Mouse (Mus musculus): ENCODE measurements around the gene Zfp982. TPM values are rescaled to one million over a fixed set of nuclear protein-coding genes. Genes with fewer than 3 reads are reported as not detected.
"Not testable (repeated sequence)": the region's sequence is repeated elsewhere in the genome, so short reads cannot be mapped to it uniquely, and the experiment has no call there.

The Zfp982 gene
- total RNA-seq (2021) = 1 to 10 TPM; 3.0 TPM
- long read RNA-seq, experiment 1, partial matches to known transcripts = 0 of 1 reads
- long read RNA-seq, experiment 1, other reads (novel, unspliced or antisense) = 1 of 1 reads
- long read RNA-seq, experiment 2, partial matches to known transcripts = 0 of 2 reads
- long read RNA-seq, experiment 2, other reads (novel, unspliced or antisense) = 2 of 2 reads

DNA sequence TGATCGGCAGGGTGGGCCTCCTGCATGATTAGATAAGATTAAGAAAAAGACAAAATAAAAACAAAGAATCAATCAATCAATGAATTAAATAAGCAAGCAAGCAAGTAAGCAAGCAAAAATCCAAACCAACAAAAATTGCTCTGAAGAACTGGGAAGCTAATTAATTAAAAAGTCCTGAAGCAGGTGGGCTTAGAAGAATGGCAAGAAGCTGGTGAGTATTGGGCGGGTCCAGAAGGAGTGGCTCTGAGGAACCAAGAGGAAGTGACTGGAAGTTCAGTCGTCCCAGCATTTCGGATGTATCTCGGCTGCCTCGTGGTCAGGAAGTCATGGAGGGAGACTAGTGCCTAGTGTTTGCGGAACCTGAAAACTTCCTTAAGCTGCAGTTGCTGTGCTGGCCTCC is at the start of gene Zfp982:
Zfp982 (plus strand) TSS at position 301 of the 400 bp plus-strand sequence.
- DNase-seq (ENCODE audit: low spot score in 2 of 2); intact Hi-C loops (cut with DNase I): not testable (repeated sequence)

DNA sequence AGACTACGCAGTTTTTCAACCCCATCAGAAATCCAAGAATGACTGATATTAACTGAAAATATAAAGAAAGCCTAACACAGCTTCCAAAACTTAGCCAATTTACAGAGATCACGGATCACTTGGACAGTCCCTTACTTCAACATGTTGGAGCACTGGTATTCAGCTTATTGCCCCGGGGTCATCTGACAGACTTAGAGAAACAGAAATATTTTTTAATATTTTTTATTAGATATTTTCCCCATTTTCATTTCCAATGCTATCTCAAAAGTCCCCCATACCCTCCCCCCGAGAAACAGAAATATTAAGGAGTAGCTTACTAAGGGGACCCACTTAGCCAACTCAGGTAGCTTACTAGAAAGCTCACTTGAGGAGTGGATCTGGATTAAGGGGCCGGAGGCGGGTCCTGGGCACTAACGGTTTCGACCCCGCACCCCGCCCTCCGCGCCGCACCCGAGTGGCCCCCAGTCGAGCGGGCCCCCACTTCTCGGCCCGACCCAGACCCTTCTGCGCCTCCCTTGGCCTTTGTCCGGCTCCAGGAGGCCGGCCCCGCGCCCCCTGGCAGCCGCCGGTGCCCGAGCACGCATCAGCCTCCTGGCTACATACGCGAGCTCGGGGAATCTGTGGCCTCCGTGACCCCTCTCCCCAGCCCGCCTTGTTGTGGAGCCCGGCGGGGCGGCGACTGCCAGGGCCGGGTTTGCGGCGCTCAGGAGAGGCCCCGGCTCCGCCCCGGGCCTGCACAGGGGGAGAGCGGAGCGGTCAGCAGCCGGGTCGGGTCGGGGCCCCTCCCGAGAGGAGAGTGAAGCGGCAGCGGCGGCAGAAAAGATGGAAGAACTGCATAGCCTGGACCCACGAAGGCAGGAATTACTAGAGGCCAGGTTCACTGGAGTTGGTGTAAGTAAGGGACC is 49.3 kb upstream of the Zfp982 start:
- DNase-seq (ENCODE audit: low spot score in 2 of 2); intact Hi-C loops (cut with DNase I): not testable (repeated sequence)

DNA sequence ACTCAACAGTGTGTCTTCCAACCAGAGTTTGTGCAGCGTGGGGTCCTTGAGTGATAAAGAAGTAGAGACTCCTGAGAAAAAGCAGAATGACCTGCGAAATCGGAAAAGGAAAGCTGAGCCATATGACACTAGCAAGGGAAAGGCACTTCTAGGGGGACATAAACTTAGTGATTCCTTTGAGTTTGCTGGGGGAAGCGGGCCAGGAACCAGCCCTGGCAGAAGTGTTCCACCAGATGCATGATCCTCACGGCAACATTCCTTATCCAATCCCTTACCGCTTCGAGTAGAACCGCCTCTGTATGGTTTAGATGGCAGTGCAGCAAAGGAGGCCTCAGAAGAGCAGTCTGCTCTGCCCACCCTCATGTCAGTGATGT is 48.7 kb upstream of the Zfp982 start:
- intact Hi-C loops (cut with DNase I); DNase-seq (ENCODE audit: low spot score in 2 of 2): not testable (repeated sequence)

DNA sequence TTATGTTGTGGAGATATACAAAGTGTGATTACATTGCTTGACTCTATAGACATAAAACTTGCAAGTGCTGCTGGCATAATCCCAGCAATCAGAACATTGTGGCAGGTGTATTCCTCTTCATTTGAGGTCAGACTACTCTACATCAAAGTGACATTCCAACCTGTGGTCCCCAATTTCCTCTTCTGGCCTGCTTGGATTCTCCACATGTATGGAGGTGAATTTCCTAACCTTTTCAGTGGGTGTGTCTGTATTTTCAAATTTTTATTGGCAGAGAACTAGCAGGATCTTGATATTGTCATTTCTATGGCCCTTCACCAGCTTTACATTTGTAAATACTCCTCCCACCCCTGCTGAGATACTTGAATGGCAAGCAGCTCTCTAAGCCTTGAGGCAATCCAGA is 46.8 kb upstream of the Zfp982 start:
- DNase-seq (ENCODE audit: low spot score in 2 of 2); intact Hi-C loops (cut with DNase I): not testable (repeated sequence)

DNA sequence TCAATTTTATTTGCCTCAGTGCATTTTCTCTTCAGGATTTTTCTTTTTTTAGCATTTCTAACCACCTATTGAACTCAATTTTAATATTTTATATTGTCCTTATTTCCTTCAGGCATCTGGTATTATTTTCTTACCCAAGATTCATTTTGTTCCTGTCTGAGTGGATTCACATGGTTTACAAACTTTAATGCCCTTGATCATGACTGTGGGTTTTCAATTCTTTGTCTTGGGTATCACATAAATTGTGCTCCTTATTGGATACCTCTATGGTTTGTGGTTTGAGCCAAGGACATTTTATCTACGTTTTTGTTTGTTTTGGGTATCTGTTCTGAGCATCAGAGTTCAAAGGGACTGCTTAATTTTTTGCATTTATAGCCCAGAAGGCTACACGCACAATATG is 43.9 kb upstream of the Zfp982 start:
- DNase-seq (ENCODE audit: low spot score in 2 of 2) = no peak
- intact Hi-C loops (cut with DNase I) = no loop called here

DNA sequence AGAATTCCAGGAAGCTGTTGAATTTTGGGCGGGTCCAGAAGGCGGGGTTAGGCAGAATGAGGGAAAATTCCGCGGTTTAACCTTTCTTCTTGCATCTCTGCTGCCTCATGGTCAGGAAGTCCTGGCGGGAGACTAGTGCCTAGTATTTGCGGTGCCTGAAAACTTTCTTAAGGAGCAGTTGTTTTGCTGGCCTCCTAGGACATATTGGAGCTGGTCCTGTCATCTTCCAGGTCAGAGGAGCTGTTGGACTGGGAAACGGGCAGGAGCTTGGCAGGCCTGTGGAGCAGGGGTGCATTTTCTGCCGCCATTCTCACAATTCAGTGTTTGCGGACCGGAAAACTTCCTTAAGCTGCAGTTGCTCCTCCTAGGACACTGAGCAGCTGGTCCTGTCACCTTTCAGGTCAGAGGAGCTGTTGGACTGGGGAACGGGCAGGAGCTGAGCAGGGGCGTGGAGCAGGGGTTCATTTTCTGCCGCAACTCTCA is 43.1 kb upstream of the Zfp982 start:
- no peak for DNase-seq (ENCODE audit: low spot score in 2 of 2)
- intact Hi-C loops (cut with DNase I) = no loop called here

DNA sequence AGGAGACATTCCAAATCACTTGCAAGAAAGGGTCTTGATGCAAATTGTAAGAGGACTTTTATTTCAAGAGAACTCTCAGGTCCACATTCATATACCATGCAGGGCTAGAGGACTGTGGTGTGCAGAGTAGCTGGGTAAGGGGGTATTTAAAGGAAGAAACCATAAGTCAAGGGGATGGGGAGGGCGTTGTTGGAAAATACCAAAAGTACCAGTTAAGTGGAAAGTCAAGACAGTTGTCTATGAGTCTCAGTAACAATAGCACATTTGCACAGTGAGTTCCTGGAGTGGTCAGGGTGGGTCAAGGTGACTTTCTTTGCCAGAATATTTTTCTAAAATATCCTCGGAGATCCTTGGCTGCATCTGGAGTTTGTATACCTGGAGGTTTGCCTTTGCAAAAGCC is 42.2 kb upstream of the Zfp982 start:
- intact Hi-C loops (cut with DNase I); DNase-seq (ENCODE audit: low spot score in 2 of 2): not testable (repeated sequence)

DNA sequence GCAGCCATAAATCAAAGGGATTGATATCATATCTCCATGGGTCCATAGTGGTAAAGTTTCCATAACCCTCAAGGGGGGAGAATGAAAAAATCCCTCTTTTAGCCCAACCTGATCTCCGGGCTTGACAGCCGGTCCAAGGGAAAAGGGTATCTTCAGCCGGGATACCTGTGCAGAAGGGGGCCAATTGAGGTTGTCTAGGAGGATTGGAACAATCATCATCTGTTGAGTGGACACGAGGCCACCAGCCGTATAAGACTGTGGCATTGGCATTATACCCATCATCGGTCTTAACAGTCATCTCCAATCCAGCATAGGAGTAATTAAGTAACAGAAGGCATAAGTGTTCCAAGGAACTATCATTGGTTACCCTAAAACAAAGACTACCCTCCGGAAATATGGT is 25.0 kb upstream of the Zfp982 start:
- intact Hi-C loops (cut with DNase I); DNase-seq (ENCODE audit: low spot score in 2 of 2): not testable (repeated sequence)

DNA sequence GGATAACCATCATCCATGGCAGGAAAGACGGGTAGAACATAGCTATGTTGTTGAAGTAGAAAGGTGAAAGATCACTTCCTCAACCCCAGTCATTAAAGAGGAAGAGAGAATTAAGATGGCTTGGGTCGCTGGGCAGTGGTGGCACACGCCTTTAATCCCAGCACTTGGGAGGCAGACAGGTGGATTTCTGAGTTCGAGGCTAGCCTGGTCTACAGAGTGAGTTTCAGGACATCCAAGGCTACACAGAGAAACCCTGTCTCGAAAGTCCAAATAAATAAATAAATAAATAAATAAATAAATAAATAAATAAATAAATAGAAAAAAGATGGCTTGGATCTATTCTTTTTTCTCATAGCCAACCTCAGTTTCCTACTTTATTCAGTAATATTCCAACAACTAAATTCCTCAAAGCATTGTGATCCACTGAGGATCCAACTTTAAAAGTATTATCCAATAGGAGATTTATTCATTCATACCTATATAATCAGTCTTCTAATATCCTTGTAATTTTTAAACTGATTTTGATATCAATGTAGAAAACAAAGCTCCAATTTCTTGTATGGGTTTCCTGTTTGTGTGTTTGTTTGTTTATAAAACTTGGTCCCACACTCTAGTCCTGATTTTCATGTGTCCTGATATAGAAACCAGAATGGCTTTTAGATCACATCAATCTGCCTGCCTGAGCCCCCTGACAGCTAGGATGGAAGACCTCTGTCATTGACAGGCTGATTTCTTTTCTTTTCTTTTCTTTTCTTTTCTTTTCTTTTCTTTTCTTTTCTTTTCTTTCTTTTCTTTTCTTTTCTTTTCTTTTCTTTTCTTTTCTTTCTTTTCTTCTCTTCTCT is 6.8 kb downstream of the Zfp982 start:
- not testable (repeated sequence) for DNase-seq (ENCODE audit: low spot score in 2 of 2)
- intact Hi-C loops (cut with DNase I) = loop anchor here (5.0 kb wide), 1 partner anchor 1972 kb away; no protein-coding TSS in a partner anchor

DNA sequence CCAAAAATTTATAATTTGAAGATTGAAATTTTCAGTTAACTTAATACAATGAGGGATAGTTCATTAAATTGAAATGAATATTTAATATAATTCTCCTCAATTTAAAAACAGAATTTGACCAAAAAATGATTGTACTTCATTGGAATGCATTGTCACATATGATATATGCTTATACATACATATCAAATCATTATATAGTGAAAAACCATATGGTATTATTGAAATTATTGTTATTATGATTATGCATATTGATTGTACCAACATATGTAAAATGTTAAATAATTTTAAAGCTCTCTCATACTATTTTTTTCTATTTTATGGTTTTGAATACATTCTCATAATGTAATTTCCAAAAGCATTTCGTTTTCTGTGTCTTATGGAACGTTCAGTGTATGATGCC is 17.0 kb downstream of the Zfp982 start:
- intact Hi-C loops (cut with DNase I) = no loop called here
- DNase-seq (ENCODE audit: low spot score in 2 of 2) = no peak

DNA sequence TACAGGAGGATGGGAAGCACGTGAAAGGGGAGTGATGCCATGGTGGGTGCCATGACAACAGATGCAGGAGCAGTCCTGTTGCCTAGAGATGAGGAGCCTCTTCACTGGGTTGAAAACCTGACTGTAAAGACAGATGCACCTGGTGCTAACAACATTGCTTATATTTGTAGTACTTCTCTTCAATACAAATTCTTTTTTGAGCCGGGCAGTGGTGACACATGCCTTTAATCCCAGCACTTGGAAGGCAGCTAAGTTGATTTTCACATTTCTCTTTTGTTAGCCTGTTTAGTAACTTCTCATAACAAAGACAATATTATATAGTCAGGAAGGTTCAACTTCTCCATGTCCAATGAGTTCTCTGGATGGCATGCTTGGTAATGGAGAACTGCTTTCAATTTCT is 26.8 kb downstream of the Zfp982 start:
- intact Hi-C loops (cut with DNase I) = no loop called here
- no peak for DNase-seq (ENCODE audit: low spot score in 2 of 2)

DNA sequence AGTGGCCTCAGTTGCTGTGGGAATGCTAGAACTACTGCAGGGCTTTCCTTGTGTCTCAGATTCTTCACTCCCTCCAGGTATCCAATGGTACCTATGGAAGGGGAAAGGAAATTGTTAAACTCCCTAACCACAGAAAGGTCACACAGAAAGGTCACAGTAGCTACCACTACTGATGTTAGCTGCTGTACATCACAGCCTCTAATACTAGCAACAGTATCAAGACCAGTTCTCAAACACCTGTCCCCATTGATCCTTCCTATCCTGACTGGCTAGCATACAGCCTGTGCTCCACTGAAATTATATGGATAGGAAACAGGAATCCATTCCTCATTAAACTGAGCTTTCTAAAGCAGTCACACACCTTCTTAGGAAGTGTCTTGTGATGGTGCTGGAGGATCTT is 27.9 kb downstream of the Zfp982 start:
- intact Hi-C loops (cut with DNase I) = loop anchor here (5.0 kb wide), 1 partner anchor 67 kb away; no protein-coding TSS in a partner anchor
- no peak for DNase-seq (ENCODE audit: low spot score in 2 of 2)

DNA sequence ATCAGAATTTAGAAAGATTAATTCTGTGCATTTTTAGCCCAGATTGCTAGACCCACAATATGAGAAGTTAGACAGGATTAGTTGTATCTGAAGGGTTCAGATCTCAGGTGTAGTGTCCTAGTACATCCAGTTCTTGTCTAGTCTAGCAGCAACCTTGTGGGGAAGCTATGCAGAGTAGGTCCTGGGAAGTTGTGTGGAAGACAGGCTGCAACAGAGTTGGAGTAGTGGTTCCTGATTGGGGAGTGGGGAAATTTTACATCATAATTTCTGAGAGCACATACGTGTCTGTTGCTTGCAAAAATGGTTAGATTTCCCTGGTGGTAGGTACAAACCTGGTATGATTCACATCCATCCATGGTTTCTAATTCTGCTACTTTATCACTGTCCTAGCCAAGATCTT is 32.9 kb downstream of the Zfp982 start:
- no peak for DNase-seq (ENCODE audit: low spot score in 2 of 2)
- intact Hi-C loops (cut with DNase I) = no loop called here

DNA sequence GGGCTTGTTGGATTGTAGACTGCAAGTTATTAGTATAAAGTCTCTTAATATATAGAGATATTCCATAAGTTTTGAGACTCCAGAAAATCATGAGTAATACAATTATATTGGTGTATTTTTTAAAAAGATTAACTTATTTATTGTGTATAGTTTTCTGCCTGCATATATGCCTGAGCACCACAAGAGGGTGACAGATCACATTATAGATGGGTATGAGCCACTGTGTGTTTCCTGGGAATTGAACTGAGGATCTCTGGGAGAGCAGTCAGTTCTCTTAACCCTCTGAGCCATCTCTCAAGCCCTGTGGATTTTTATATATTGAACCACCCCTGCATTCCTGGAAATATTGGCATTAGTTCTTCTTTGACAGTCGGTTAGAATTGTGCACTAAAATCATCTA is 38.1 kb downstream of the Zfp982 start:
- intact Hi-C loops (cut with DNase I) = no loop called here
- no peak for DNase-seq (ENCODE audit: low spot score in 2 of 2)

DNA sequence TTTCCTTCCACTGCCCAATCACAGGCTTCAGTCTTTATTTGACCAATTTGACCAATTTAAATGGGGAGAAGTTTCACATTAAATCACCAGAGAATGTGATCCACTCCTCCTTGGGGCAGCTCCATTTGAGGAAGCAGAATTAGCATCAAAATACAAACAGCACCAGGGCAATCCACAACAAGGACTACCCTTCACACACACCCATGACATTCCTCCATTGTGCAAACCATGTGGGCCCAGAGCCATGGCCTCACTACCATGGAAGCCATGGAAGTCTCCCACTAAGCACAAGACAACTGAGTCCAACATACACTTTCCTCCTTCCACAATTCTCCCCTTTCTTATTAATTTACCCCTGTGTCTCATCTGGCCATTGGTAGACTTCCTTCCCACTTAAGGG is 43.7 kb downstream of the Zfp982 start:
- DNase-seq (ENCODE audit: low spot score in 2 of 2); intact Hi-C loops (cut with DNase I): not testable (repeated sequence)

DNA sequence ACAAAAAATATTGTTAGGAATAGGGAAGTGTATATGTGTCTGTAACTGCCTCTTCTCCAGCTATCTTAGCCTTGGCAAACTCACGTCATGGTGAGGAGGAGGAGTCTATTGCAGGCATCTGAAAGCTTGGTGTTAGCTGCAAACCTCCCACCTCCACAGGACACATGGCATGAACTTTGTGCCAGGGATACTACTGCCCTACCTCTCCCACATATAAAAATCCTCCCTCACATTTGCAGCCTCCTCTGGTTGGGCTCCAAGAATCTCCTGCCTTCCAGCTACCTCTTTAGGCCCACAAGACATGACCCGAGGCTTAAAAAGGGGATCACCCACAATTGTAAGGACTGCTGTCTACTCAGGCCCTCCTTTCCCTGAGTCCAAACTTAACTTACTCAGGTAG is 45.5 kb downstream of the Zfp982 start:
- no peak for DNase-seq (ENCODE audit: low spot score in 2 of 2)
- intact Hi-C loops (cut with DNase I) = no loop called here

DNA sequence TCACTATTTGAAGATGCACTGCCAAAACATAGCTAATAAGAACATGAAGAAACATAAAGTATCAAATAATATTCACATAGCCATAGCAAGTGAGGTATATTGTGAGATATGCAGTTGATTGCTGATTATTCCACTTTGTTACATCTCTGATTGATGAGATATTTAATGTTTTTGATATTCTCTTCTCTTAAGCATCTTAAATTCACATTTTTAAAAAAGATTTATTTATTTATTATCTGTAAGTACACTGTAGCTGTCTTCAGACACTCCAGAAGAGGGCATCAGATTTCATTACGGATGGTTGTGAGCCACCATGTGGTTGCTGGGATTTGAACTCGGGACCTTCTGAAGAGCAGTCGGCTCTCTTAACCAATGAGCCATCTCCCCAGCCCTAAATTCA is 47.7 kb downstream of the Zfp982 start, which contains the start of gene Gm16503:
Gm16503 (plus strand) TSS at position 301 of the 400 bp plus-strand sequence.
- DNase-seq (ENCODE audit: low spot score in 2 of 2); intact Hi-C loops (cut with DNase I): not testable (repeated sequence)

DNA sequence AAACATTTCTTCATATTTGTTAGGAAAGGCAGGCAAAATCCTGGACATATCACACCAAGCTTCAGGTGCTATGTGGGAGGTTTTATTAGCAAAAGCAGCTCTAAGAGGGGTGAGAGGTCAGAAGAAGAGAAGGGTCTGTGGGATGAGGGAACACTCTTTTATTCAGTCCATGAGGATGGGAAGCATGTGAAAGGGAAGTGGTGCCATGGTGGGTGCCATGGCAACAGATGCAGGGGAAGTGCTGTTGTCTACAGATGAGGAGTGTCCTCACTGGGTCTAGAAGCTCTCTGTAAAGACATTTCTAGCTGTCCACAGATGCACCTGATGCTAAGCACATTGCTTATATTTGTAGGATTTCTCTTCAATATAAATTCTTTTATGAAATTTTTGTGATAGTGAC is 48.9 kb downstream of the Zfp982 start:
- DNase-seq (ENCODE audit: low spot score in 2 of 2) = no peak
- intact Hi-C loops (cut with DNase I) = no loop called here

DNA sequence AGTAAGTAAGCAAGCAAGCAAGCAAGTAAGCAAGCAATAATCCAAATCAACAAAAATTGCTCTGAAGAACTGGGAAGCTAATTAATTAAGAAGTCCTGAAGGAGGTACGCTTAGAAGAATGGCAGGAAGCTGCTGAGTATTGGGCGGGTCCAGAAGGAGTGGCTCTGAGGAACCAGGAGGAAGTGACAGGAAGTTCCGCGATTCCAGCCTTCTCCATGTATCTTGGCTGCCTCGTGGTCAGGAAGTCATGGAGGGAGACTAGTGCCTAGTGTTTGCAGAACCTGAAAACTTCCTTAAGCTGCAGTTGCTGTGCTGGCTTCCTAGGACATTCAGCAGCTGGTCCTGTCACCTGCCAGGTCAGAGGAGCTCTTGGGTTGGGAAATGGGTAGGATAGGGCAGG is 60.9 kb downstream of the Zfp982 start, which contains the start of gene Zfp985:
Zfp985 (plus strand) TSS at position 207 of the 400 bp plus-strand sequence.
- DNase-seq (ENCODE audit: low spot score in 2 of 2); intact Hi-C loops (cut with DNase I): not testable (repeated sequence)

DNA sequence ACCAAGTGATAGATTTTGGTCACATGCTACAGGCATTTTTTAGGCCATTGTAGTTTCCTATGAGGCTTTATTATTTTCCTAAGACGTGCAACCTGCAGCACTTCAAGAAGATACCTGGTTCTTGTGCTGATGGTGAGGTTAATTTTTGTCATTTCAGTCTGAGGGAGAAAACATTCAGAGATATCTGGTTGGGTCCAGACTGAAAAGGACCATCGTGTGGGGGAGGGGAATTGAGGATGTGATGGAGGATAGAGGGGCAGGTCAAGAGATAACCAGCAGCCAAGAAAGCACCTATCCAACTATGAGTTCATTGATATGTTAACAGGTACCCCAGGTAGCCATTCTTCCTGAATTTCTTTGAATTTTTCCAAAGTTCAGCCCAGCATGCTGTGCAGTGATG is 62.1 kb downstream of the Zfp982 start:
- intact Hi-C loops (cut with DNase I); DNase-seq (ENCODE audit: low spot score in 2 of 2): not testable (repeated sequence)
